Mouse (Mus musculus) MEL (cell line): ENCODE data around the gene Mylk3.

Source experiments
- CHD1 ChIP-seq: IDR thresholded peaks from 2 replicates; pipeline ENCODE4 v1.6.1; 2012; ENCODE audit warnings: low read depth, mild to moderate bottlenecking, inconsistent platforms, low read length, improper control_type of control experiment
- CHD2 ChIP-seq: IDR thresholded peaks from 2 replicates; pipeline ENCODE4 v1.6.1; 2011; ENCODE audit warnings: low read length, improper control_type of control experiment
- CTCF ChIP-seq, 3 experiments: IDR thresholded peaks in 2 of 3; conservative IDR thresholded peaks in 1 of 3; 2 replicates each; pipeline ENCODE4 v1.5.1; 2011 to 2012; ENCODE audit warnings: low read length in 3 of 3, low read depth in 2 of 3, mild to moderate bottlenecking in 2 of 3, improper control_type of control experiment in 1 of 3, inconsistent platforms in 1 of 3, mixed read lengths in 1 of 3, moderate library complexity in 1 of 3; ENCODE audit not compliant: control insufficient read depth in 1 of 3, insufficient read depth in 1 of 3, poor library complexity in 1 of 3, severe bottlenecking in 1 of 3
- EP300 ChIP-seq, 2 experiments: IDR thresholded peaks; 2 replicates each; pipeline ENCODE4 v1.6.1; 2011; ENCODE audit warnings: improper control_type of control experiment in 2 of 2, low read length in 2 of 2, low read depth in 1 of 2, mild to moderate bottlenecking in 1 of 2
- HCFC1 ChIP-seq: IDR thresholded peaks from 2 replicates; pipeline ENCODE4 v1.6.1; 2012; ENCODE audit warnings: low read depth, mild to moderate bottlenecking, inconsistent platforms, low read length, improper control_type of control experiment, moderate library complexity
- KAT2A ChIP-seq: conservative IDR thresholded peaks from 2 replicates; pipeline ENCODE4 v1.6.1; 2012; ENCODE audit warnings: low read depth, low read length, improper control_type of control experiment, inconsistent platforms
- POLR2A ChIP-seq, 2 experiments: IDR thresholded peaks; 2 replicates each; pipeline ENCODE4 v1.6.1; 2011 to 2012; ENCODE audit warnings: low read length in 2 of 2, mild to moderate bottlenecking in 2 of 2, control low read depth in 1 of 2, improper control_type of control experiment in 1 of 2, low read depth in 1 of 2, moderate library complexity in 1 of 2; ENCODE audit not compliant: control insufficient read depth in 1 of 2, insufficient read depth in 1 of 2, poor library complexity in 1 of 2
- POLR2AphosphoS2 ChIP-seq: IDR thresholded peaks from 2 replicates; pipeline ENCODE4 v1.6.1; 2011; ENCODE audit warnings: low read length, improper control_type of control experiment
- RAD21 ChIP-seq: IDR thresholded peaks from 2 replicates; pipeline ENCODE4 v1.6.1; 2011; ENCODE audit warnings: mild to moderate bottlenecking, low read depth, low read length, improper control_type of control experiment
- SMC3 ChIP-seq: IDR thresholded peaks from 2 replicates; pipeline ENCODE4 v1.6.1; 2011; ENCODE audit warnings: low read depth, low read length, improper control_type of control experiment
- ZNF384 ChIP-seq: IDR thresholded peaks from 2 replicates; pipeline ENCODE4 v1.6.1; 2012; ENCODE audit warnings: low read depth, mild to moderate bottlenecking, inconsistent platforms, low read length, improper control_type of control experiment

DNA sequence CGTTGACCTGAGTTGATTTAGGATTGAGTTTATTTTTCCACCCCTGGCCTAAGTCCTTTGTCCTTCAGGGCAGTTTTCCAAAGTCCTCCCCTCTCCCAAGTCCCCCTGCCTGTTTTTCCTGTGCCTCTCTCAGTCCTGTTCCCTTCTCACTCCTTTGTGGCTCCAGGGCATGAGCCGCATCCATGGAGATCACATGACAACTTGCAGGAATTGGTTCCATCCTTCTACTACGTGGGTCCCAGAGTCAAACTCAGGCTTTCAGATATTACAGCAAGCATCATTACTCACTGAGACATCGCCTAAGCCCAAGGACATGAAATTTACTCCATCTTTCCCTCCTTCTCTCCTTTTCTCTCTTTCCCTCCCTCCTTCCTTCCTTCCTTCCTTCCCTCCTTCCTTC is 23.9 kb downstream of the Mylk3 start:
- TF ChIP-seq EP300 (IDR thresholded peaks at IDR 0.05; ENCODE audit: low read depth in 1 of 2, low read length in 2 of 2): no peak
- TF ChIP-seq CHD2: no peak
- no peak for TF ChIP-seq CHD1
- TF ChIP-seq HCFC1: no peak
- no peak for TF ChIP-seq CTCF (IDR thresholded peaks at IDR 0.05 in 2 of 3, conservative IDR thresholded peaks at IDR 0.05 in 1 of 3; ENCODE audit: control insufficient read depth in 1 of 3, insufficient read depth in 1 of 3, low read depth in 2 of 3, low read length in 3 of 3, poor library complexity in 1 of 3, severe bottlenecking in 1 of 3)
- TF ChIP-seq RAD21: no peak
- TF ChIP-seq KAT2A: no peak
- TF ChIP-seq ZNF384: no peak
- TF ChIP-seq POLR2A (IDR thresholded peaks at IDR 0.05; ENCODE audit: control insufficient read depth in 1 of 2, insufficient read depth in 1 of 2, low read depth in 1 of 2, low read length in 2 of 2, poor library complexity in 1 of 2): no peak
- no peak for TF ChIP-seq POLR2AphosphoS2
- no peak for TF ChIP-seq SMC3
